Mouse (Mus musculus) 3134 (cell line): ENCODE measurements at regions not wholly inside any gene's neighbourhood (a gene's known extent, or its start where the extent isn't known, plus 50 kb on each side); places are given as distances from the start of the nearest gene placed in this dataset.

Experiments
- DNase-seq: peaks from one replicate; pipeline ENCODE4 v3.0.0-alpha.2; 2011; ENCODE audit warnings: low spot score; ENCODE audit not compliant: insufficient read length; ENCODE audit errors: extremely low read depth

DNA sequence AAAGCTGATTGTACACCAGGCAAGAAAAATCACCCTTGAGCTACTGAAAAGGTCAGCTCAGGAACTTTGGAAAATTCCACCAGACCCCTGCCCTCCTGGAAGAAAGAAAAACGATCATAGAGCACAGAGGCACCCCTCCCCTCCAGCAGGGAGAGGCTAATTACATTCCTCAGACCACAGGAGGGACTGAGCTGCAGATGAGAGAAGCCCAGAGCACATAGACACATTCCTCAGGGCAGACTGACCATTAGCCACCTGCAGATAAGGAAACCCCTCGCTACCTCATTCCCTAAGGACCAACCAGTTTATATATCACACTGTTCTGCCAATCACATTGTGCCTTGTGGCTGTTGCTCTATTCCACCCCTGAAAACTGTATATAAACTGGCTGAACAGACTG, 230.3 kb downstream of the Parp8 start:
- DNase-seq: no peak

DNA sequence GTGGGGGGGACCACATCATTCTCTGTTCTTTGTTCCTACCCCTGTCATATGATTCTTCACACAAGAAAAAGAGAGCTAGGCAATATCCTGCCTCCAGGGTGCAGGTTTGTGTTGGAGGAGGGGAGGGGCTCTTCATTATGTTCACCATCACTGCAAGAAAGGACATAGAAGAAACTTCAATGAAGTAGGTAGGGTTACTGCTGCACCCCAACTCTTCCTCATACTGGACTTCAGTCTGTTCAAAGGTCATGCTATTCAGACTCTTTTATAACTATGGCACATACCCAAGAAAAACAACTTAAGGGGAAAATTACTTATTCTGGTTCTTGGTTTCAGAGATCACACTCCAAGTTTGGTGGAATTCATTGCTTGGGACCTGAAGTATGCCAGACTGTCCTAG, 243.7 kb downstream of the Parp8 start:
- DNase-seq: no peak

DNA sequence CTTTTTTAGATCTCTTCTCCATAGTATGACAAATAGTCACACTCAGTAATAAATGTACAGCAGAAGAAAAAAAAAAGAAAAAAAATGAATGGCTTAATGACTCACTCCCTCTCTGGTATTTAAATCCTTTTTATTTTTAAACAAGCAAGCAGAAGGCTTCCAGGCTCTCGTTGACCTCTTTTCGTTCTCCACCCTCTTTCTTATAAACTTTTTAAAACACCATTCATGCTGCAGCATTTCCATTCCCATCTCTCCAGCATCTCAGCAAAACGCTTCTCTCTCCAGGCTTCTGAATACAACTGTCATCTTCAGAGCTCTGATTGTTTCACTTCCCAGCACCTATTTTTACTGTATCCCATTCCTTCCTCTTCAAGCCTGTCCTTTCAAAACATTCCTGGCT, 259.8 kb downstream of the Parp8 start:
- DNase-seq: no peak

DNA sequence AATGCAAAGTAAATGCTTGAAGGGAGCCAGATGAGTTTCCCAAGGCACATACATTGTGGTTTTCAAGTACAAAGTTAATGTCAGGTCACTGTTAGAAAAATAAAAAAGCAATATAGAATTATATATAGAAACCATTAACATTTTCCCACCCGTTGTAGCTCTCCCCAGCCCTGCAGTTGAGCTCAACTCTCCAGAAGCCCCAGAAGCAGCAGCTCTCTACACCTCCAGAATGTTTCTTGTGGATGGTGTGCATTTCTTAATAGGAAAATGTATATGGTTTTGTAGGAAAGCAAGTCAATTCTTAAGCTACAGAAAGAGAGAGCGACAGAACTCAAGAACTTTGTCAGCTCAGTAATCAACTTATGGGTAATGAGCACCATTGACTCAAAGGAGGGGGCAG, 265.4 kb downstream of the Parp8 start:
- DNase-seq: no peak

DNA sequence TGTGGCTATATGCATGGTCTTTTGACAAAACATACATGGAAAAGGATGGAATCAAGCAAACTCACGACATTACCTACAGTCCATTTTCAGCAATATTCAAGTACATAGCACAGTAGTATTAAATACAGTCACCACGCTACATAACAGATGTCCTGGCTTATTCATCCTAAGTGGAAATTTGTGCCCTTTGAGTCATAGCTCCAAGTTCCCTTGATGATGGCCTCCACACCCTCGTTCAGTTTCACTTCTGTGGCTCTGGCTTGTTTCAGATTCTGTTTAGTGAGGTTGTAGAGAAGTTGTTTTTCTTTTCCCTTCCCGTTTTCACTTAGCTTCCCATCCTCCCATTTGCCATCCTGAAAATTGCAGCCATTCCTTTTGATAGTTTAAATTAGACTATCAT, 284.5 kb downstream of the Parp8 start:
- DNase-seq: peak; percentile 1

DNA sequence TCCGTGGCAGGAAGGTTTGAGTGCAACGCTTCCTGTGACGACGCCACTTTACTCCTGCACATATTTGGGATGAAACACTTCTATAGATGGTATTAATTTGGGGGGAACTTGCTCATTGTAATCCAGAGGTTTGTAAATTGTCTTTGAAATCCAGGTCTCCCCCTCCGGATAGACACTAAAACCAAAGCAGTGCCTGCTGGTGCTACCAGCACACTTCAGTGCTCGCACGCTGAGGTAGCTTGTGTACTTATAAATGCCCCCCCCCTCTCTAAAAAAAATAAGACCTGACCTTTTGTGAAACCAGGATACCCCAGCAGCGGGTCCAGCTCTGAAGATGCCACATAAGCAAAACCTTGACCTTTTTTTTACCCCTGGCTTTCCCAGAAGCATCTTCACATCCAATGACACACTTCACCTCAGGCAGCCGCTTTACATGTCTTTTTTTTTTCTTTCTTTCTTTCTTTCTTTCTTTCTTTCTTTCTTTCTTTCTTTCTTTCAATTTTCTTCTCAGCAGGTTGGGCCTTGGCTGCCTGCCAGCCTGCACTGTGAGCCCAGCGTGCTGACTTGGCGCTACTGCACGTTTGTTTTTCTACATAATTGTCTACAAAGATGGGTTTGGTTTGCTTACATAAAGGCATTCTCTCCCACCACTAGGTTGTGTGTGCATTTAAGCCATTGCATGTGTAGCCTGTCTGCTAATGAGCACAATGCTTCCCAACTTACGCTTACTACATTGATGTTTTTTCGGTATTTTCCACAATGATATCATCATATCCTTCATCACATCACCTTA, 301.8 kb downstream of the Parp8 start:
- DNase-seq: no peak

DNA sequence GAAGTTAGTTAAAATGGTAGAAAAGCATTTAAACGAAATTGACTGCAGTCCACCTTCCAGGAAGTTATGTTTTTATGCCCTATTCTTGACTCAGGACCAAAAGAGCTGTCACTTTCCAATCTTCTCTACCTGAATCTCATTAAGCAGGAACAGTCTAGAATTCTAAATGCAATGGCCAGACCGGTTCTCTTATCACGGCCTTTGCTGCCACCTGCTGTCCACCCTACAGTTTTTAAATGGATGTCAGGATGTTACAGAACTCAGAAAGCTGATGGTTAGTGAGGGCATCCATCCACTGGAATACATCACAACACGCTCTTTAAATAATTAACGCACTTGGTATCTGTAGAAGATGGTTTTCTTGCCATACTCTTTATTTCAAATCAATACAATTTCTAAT, 310.5 kb downstream of the Parp8 start:
- DNase-seq: no peak

DNA sequence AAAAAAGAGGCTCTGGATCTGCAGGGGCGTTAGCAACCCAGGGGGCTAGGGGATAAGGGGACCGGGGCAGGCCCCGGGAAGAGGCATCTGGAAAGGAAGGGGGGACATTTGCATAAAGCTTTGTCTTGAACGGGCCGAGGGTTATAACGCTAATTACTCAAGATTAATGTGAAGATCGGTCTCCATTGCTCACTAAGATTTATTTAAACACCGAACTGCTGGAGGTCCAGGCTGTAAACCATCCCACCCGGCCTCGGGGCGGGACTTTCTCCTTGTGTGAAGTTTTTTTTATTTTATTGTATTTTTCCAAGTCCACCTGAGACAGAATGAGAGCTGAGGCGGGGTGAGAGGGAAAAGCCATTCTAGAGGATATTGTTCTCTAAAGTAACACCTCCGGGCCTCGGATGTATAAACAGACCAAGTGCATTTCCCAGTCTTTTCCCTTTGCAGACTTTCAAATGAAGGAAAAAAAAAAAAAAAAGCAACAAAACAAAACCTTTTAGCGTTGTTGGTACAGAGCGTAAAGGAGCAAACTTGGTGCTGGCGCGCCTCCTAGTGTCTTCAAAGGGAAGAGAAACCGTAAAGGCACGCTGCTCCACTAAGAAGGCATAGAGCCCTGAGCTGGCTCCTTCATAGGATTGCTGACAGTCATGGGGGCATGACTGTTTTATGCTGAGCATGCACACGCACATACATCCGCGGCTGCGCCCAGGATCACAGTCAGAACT, 313.3 kb downstream of the Parp8 start:
- no peak for DNase-seq

DNA sequence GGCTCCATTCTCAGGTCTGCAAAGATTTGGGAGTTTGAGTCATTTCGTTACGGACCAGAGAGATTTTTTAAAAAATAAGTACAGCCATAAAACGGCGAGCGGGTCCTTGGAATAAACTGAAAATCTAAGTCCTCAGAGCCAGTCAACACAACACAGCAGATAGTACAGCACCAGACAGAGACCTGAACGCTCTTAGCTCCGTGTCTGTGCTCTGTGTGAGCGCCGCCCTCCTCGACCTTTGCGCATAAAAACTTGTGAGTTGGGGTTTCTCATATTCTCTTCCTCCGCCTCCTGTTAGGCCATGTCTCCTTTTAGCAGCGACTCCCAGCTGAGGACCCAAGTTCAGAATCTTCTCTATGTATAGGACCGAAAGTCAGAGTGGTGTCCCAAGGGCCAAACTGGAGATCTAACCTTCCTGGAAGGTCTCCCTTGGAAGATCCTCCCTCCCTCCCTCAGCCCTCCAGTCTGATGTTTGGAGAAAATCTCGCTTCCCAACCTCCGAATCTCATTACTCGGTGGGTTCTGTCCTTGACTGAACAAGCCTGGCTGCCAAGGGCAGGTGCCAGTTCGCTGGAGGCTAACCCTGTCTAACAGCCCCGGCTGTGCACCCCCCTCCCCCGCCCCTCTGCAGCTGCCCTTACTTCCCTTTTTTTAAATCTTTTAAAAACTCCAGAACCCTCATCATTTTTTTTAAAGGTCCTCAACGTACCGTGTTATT, 314.0 kb downstream of the Parp8 start:
- no peak for DNase-seq

DNA sequence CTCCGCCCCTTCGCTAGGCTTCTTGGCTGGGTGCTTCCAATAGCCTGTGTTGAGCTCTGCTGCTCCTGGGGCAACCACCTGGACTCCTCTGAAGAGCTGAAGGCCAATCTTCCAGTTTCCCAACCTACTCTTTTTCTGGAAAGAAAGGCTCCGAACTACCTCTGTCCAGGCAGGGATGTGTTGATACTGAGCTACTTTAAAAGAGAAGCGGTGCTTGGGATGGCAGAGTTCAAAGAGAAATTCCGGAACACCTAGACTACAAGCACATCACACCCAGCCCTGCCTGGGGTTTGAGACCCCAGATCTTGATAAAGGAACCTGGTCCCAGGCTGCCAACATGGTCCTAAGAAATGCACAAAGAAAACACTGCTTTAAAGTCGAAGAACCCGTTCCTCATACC, 315.7 kb downstream of the Parp8 start:
- DNase-seq: no peak

DNA sequence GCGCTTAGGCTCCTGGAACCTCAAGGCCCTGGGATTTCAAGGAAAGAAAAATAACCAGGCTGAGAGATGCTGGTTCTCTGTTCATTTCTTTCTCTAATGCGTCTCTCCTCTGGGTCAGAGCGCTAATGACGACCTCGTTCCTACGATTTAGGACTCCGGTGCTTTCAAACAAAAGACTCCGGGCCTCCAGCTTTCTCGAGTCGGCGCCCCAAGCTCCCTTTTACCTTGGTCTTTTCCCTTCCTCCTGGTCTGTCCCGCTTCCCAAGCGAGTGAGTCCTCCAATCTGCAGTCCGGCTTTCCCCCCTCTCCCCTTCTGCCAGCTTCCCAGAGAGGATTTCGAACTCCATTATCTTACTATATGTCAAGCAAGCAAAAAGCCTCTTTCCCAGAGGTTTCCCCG, 316.5 kb downstream of the Parp8 start:
- DNase-seq: no peak

DNA sequence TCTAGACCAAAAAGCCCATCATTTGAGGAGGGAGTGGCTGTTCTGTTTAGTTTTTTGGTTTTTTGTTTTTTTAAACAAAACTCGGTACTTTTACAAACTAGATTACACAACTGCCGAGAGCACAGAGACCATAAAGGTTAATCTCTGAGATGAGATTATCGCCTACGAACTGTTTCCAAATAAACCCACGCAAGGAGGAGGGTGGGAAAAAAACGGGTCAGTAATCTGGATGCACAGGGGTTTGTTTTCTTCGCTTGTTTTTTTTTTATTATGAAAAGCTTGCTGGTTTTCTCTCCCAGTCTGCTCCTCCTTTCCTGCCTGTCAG, 316.9 kb downstream of the Parp8 start:
- DNase-seq: no peak

DNA sequence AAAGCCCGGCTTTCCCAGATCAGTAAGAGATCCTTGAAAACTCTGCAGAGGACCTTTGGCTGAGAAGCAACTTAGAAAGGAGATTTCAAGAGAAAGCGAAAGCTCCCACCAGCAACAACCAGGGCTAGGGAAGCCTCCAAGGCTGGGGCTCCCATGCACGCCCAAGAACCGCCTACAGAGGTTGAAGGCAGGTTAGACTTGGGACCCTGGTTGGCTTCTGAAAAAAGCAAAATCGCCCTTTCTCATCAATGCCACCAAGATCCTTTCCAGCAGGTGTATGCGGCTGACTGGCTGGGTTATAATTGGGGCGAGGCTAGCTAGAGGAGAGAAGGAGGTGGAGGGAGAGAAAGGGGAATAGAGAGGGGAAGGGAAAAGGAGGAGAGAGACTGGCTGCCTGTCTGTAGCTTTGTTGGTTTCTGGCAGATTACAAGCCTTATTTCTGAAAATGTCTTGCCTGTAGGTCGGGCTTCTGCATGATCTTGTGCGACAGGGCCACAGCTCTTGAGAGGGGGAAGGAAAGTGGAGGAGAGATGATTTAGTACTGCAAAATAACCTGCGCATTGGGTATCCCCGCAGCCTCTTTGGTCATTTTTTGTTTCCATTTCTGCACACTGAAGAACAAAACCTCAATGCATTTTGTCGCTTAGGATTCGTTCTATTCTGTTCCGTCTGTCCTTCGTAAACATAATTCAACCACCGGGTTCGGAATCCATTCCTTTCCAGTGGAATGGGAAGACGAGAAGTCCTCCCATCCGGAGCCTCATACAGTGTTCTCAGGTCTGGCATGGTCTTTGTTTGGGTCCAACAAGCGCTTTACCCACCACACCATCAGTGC, 317.5 kb downstream of the Parp8 start:
- no peak for DNase-seq

DNA sequence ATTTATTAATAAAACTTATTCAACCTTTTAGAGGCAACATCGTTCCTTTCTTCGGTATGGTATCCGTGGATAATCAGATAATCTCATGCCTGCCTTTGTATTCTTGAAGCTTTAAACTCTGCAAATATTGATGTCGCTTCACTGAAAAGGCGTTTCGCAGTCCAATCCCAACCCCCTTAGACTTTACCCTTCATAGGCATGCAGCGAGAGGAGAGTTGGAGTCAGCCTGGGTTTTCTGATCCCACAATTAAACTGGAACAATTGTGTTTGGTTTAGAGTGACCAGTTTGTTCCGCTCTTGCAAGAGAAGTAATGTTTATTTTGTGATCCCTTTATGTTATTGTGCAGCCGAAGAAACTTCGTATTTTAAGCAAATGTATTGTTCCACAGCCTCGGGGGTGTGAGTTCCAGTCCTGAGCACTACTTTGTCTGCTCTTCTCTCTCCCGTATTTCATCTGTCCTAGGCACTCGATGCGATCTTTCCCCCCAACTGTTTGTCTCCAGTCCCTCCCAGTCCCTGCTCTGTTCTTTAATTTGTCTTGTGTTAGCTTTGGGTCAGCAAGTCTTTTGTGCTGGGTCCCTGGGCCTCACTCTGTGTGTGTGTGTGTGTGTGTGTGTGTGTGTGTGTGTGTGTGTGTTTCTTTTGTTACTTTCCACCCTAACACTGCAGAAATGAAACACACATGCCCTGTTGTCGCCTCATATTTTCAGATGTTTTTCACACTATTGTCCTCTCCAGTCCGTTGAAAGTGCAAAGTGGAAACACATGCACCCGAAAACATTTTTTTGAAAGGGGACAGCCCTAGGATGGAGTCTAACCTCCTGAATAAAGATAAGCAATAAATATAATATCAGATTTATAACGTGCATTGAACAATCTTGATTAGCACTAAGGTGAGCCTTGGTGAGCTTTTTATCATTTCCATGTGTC, 318.7 kb downstream of the Parp8 start:
- DNase-seq: no peak

DNA sequence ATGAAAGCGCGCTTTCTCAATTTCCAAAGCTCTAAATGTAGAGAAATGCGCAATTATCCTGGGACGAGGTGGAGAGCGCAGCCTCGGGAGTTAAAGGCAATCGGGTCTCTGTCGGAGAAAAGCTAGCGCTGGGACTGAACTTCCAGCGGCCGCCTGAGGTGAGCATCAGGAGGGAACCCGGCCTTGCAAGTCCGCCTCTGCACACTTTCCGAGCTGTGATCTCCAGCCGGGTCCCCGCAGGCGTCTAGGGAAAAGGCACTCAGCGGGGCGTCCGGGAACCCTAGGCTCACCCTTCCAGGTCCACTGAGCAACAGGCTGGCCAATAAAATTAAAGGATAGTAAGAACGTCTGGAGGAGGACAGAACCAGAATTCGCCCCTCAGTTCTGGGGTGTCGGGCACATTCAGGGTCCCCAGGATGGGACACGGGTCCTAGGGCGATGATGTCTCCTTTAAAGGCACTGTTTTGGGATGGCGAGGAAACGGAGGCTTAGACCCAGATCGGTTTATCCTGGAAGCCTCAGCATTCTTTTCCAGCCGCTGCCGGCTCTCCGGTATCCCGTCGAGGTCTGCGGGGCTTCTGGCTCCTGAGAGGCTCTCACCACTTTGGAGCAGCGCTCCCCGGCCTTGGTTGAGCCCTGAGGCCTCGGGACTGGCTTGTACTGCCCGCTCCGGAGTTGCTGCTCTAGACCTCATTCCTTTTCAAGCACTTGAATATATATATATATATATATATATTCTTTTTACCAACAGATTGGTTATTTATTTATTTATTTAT, 319.5 kb downstream of the Parp8 start:
- no peak for DNase-seq

DNA sequence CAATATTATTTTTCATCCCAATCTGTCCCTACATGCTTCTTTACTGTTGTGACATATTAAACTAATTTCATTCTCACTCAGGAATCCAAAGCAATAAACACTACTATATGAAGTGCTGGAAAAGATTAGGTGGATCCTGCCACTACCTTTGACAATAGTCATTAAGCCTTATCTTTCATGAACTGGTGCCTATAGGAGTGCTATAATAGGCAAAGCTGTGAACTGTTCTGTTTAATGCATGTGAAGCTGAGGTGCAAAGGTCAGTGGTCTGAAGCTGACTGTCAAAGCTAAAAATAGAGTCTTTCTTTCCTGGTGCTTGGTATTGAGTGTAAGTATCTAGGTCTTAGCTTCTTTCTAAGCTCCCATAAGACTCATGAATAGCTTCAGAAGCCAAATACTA, 336.6 kb downstream of the Parp8 start:
- no peak for DNase-seq
